Mouse (Mus musculus) frontal cortex, postnatal 25 days (tissue): ENCODE results near the gene Lgalsl.

ENCODE experiments used
- DNase-seq, 2 experiments: peaks; one replicate each; pipeline ENCODE4 v3.0.0; 2022; ENCODE audit warnings: low spot score in 2 of 2

Gene Lgalsl

DNA sequence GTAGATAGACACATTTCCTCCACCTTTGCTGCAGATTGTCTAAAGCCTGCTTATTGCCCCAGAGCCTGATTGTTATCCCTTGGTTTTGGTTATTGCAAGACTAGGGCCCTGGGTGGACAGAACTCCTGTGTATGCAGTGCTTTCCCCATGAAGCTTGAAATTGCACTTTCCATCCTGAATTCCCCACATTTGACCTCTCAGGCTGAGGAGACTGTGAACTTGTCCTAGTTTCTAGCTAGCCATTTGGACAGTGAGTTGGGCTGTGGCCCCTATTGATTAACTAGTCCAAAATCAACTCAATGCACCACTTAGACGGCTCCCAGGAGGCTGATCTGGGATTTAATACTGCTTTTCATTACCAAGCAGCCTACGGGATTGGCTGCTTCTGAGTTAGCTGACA is 6.9 kb downstream of the Lgalsl start:
- DNase-seq: no peak

DNA sequence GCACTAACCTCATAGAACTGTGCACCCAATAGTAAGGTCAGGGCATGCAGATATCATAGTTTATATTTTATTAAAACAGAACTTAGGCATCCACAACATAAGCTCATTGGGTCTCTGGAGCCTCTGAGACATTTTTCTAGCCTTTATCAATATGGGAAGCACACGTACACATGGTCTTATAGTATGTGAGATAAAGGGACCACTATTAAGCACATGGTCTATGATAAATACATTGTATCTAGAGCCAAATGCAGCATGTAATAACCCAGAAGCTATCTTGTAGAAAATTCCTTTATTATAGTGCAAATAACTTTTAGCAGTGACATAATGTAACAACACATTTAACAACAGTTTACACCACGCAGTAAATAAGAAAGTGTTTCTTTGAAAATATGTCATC is 7.6 kb downstream of the Lgalsl start:
- no peak for DNase-seq

DNA sequence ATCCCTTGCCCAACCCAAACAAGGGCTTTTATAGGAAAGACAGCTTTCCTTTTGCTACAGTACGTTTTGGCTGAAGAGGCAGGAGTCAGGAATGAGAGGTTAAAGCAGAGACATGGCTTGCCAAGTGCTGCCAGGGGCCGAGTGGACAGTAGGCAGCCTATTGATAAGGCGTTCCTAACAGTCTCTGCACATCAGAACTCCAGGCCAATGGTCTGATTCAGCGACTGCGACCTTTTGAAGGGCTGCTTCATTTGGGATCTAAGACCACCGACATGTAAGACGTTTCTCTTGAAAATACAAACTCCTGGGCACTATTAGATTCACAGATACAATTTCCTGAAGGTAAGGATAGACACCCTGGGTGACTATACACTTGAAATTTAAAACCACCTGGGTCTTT is 9.5 kb downstream of the Lgalsl start:
- DNase-seq: no peak

DNA sequence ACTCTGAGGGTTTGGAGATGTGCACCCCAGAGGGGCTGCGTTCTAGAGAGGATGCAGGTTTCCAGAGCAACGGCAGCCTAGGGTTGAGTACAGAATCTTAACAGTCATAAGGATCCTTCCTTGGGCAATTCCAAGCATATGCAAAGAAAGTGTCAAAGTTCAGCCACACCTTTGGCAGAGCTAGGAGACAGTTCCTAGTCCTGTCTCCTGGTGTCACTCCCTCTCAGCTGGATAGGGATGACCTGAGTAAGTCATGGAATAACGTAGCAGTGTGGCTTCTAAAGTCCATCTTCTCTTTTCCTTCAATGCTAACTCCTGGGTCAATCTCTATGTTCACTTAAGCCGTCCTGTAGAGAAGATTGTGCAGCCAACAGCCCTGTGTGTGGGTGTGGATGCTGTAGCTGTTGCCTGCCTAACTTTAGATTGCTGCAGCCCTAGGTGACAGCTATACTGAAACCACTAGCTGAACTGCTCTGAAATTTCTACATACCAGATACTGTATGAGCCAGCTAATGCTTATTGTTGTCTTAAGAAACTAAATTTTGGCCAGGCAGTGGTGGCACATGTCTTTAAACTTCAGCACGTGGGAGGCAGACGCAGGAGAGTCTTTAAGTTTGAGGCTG is 16.8 kb downstream of the Lgalsl start:
- DNase-seq: no peak

DNA sequence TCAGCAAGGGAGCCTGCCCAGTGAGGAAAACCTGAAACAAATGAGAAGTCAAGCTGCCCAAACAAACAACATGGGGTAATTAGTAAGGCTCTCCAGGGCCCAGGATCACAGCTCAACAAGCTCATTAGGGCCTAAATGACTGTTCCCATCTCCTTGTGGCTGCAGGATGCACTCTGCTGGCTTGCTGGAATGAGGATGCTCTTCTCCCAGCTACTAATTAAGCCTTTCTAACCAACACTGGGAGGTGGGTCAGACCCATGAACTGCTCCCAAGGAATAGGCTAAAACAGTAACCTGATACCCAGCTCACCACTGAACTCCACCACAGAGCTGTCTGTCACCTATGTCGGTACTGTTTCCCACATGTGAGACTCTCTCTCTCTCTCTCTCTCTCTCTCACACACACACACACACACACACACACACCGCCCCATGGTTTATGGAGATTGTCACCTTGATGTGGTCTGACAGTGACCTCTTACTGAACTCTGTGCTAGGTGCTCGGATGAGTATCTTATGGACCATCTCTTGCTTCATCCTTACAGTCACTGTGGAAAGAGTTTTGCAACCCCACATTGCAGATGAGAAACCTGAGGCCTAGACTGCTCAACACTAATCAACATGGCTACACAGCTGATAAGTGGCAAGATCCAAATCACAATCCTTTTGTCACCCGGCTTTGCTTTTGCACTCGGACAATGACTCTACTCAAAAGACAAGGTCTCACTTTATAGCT is 18.5 kb downstream of the Lgalsl start:
- DNase-seq: no peak

DNA sequence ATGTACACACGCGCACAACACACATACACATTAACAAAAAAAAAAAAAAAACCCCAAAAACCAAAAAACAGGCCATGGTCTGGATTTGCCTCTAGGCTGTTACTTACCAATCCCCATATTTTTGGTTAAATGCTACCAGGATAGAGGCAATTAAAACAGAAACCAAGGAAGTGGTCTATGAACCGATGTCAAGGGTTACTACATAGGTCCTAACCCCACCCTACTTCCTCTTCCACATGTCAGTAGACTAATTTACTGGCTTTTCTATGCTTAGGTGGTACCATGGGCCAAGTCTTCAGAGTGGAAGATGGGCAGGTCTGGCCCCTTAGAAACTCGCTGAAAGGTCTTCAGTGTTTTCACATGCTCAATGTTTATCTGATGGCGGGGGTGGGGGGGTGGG is 24.2 kb downstream of the Lgalsl start:
- no peak for DNase-seq

DNA sequence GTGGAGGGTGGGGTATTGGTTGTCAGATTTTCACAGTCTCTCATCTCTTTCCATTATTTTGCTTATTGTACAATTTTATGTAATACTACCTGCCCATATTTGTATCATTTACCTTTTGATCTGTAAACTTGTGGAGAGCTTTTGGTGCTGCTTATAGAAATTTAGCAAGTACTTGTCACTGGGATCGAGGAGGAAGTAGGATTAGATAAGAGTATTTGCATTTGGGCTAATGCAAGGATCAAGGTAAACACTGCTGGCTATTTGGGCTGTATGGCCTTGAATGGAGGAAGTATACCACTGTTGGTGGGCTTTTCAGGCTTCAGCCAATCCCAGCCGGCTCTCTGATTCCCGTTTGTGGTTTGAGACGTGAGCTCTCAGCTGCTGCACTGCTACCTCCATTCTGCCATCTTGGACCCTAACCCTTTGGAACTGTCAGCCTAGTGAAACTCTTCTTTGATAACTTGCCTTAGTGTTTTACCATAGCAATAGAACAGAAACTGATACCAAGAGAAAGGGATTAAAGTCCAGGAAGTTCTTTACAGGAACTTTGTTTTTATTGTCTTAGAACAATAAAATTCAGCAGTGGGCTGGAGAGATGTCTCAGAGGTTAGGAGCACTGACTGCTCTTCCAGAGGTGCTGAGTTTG is 25.1 kb downstream of the Lgalsl start:
- DNase-seq: no peak

DNA sequence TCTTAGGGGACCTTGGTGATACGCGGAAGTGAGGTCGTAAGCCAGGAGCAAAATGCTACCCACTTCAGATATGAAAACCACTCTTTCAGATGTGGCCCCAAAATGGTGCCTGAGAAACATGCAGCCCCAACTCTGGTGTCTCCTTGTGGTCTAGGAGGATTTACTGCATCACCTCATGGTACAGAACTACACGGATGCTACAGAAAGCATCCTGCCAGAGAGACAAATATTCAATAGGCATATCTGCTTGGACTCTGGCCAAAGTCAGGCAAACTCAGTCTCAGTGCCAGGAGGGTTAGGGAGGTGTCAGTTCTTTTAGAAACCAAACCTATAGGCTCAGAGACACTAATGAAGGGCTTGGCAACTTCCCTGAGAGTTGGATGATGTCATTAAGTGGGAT is 26.4 kb downstream of the Lgalsl start:
- DNase-seq: no peak

DNA sequence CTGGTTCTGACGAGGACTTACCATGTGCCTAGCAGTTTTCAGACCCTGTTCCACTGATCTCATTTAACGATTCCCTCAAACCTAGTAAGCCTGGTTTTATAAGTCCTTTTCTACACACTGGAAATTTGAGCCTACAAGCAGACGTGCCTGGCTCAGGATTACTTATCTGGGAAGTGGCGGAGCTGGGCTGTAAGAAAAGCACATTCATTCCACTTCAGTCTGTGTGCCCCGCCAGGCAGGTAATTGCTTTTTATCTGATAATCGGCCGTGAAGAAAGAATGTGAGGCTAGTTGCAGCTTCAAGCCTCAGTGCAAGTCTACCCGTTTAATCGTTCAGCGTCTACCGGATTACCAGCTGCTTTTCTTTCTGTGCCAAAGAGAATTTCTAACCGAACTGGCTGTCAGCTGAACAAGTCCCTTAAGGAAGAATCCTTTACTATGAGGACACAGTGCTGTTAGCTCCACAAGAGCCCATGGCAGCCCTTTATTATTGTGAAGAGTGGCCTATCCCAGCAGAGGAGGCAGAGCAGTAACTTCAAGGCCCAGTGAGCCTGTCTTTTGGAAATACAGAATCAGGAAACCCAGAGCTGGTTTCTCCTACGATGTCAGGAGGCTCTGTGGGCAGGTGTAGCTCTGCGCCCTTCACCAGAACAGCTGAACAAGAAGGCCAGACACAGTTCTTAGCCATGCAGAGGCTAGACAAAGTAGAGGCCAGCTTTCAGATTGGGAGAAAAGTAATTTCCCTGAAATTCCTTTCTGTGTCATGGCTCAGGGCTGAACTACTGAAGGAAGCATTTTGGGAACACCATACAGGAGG is 30.4 kb downstream of the Lgalsl start:
- no peak for DNase-seq

DNA sequence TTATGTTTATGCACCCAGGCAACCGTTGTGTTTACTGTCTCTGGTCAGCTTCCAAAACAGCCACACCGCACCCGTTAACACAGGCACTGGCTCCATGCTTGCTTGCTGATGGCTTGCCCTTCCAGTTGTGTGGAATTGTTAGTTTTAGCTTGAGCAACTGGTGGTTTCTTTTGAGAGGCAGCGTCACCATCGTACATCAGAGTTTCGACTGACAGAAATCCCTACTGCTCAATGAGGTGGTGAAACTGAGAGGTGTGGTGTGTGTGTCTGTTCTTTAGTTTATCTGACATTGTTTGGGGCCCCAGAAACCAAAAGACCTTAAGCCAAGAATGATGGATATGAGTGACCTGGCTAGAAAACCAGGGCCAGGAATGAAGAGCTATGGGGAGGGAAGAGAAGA is 33.0 kb downstream of the Lgalsl start:
- DNase-seq: no peak

DNA sequence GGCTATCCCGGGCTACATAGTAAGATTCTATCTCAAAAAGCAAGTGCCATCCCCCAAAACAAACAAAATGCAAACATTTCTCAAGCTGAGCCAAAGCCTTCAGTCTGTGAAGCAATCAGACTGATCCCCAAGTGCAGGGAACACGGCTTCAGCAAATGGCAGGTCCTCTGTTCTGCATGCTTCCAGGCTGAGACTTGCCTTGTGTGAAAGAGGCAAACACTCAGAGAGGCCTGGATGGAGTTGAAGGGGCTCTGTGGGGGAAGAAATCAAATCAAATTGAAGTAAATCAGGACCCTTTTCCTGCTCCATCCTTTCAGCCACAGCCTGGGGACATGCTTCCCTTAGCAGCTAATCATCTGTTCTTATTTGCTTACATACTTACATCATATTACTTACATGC is 35.4 kb downstream of the Lgalsl start:
- DNase-seq: no peak

DNA sequence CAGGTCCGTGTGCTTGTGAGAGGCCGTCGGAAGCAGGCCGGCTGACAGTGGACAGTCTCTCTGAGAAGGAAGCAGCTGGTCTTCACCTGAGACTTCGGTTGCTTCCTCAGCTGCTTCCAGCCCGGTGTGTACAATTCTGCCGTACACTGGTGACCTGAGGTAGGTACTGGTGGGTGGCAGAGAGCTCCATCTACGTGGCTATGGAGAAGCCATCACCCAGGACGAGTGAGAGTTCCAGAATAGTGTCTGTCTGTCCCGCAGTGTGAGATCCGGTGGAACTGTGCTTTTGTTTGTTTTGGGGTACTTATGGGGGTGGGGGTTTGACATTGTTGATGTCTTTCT is 36.0 kb downstream of the Lgalsl start:
- DNase-seq: no peak

DNA sequence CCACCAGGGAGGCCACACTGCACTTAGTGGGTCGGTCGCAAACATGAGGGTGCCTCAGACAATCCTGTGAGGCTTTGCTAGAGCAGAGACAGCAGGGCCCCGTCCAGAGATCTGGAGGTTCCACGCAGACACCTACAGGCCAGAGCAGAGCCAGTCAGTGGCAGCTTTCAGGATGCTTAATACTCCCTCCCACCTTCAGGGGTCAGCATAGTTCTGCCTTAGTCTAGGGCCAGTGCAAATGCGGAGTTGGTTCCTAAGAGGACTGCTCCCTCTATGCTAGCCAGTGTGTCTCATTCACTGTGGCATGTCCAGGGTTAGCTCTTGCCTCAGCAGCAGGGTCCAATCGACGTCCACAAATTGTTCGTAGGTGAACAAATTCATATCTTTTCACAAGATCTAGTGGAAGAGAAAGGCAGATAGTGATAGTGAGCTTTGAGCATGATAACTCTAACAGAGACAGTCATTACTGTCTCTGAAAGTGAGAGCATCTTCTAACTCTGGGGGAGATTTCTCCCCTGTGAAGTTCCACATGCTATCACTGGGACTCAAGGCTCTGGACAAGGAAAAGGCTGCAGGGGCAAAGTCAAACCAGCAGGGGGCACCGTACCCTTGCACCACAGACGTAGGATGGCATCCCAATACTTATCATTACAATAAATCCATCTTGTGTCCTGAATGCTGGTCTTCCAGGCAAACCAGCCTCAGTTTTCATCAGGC is 36.5 kb downstream of the Lgalsl start:
- peak; percentile 77 to 85 for DNase-seq

DNA sequence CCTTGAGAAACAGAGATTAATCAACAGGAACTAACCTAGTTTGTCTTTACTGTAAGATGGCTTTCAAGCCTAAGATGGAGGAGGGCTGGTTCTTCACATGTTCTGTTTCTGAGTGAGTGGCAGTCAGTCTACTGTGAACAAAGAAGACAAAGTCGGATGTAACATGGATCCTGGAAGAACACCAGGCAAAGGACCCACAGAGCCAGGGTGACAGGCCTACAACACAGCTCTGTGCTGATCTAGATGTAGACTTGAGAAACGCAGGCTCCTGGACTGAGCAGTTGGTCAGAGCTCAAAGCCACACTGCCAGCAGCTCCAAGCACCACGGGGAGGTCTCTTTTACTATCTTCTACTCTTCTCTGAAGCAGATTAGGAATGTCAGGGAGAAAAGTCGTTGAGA is 37.2 kb downstream of the Lgalsl start:
- no peak for DNase-seq

DNA sequence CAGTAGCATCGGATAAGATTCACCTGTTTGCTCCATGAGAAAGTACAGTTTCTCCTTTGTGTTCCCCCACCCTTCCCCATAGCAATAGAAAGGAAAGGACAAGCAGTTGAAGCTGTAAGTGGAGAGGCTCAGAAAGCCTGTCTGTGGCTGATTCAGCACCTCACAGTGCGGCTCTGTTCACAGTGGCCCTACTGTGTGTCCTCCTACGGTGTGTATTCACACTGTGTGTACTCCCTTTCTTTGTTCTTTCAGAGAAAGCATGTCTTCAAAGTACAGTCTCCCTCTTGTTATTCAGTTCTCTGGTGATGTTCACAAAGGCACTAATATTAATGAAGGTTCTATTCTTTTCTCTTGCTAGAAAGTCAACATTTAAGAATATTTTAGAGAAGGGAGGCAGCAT is 38.2 kb downstream of the Lgalsl start:
- DNase-seq: no peak

DNA sequence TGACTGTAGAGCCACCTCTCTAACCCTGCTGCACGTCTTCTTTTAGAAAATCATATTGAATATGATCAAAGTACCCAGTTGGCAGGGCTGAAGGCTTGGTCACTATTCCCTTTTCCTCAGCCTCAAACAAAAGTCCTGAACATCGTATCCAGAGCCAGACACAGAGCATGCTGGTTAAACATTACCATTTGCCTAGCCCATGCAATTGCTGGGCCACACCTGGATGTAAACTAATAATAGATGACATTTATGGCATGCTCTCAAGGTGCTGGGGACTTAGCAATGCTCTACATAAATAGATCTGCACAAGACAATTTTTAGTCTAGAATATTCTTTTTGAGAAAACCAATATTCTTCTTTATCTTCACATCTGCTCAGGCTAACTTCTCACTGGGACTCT is 39.5 kb downstream of the Lgalsl start:
- DNase-seq: no peak

DNA sequence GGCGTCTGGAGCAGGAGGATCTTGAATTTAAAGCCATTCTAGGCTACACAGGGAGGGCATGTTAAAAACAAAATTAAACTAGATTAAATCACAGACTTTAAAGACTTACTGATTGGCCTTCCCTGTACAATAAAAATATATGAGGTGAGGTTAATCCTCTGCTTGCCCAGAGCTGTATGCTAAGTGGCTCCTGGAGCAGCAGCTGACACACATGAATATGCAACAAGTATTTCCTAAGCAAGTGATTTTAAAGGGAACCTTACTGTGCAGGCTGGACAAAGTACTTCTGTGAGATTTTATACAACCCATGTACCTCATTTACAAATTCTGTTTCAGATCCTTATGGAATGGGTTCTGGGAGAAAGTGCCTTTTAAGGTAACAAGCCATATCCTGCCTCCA is 41.8 kb downstream of the Lgalsl start:
- DNase-seq: no peak

DNA sequence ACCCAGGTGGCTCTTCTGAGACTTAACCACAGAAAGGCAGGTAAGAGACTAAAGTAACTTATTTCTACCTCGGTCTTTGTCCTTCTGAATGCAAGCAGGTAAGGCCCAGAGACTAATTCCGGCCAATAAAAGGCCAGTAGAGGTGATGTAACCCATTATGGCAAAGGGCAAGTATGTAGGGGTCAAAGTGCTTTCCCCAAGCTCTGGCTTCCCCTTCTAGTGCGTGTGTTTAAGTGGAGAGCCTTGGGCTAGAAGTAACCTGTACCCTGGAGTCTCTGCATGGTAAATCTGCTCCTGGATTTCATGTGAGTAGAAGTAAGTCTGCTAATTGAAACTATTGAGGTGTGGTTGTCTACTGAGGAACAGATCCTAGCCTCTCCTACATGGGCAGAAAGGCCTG is 42.8 kb downstream of the Lgalsl start:
- DNase-seq: no peak

DNA sequence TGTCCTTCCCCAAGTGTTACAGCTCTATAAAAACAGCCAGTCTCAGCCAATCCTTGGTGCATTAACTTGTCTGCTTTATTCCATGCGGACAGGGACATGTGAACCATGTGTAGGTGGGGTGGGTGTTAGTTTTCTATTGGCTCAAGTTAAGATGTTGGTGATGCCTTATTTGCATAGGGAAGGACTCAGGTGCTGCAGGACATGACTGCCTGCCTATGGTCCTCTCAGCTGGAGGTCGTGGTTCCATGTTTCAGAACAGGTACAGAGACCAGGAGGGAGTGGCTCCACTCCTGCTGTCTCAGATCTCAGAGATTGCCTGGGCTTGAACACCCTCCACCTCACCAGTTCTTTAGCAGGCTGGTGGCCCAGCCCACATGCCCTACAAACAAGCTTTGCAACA is 44.7 kb downstream of the Lgalsl start:
- no peak for DNase-seq

DNA sequence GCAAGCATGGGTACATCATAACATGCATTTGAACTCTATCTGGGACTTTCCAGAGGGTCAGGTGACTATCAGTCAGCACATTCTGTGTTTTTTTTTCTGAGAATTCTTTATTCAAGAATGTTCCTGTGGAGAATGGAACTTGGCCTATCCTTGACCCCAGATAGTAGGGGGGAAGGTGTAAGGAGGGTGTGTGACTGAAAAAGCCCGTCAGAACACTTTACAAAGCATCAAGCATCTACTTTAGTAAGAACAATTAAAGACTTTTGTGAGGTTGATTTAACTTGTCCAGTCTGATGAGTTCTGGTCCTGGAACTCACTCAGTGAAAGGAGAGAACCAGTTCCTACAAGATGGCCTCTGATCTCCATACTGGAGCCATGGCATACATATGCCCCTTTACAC is 45.7 kb downstream of the Lgalsl start:
- no peak for DNase-seq

DNA sequence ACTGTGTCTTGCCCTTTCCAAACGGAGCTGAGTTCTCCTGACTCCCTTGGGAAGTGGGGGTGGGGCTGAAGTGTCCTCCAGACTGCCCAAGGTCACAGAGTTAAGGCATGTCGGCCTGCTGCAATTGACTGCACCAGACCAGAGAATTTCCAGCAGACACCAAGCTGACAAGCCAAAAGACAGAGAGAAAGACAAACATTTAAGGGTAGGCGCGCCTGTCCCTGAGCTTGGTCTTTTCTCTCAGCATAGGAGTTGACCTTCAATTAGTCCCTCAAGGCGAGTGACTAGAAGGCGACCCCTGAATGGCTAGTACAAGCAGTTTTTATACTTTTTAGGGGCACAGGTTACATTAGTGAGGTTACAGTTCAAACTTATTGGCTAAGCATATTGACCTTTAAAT is 46.1 kb downstream of the Lgalsl start:
- DNase-seq: no peak

DNA sequence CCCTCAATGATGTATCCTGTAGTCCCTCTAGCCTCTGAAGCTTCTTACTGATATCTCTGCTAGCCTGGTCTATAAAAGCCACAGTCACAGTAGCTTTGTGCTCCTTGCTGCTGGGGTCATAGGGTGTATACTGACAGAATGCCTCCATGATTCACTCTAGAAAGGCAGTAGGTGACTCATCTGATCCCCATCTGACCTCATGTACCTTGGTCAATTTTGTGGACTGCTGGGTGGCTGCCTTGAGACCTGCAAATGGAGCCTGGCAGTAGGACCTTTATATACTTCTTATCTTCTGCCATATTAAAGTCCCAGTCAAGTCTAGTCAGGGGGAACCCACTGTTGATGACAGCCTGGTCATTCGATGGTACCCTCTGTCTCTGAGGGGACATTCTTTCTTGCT is 47.4 kb downstream of the Lgalsl start:
- no peak for DNase-seq
